Mouse (Mus musculus): ENCODE measurements around the gene Sult2a8.
"Not testable (repeated sequence)": the region's sequence is repeated elsewhere in the genome, so short reads cannot be mapped to it uniquely, and the experiment has no call there.

Sult2a8 gene

DNA sequence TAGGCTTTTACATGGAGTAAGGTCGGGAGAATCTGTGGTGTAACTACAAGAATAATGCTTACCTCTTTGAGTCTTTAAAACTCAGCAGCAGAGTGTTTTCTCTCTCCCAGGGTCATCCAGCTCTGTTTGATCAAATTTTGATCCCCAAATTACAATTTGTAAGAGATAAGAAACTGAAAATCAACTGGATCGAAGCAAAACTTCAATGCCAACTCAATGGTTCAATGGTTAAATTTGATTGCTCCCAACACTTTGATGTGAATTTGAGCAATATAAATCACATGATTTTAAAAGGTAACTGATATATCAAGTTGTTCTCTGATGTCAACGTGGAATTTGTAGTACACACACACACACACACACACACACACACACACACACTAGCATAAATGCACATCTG lies at the start of gene Sult2a8:
TSS of gene Sult2a8 (minus strand) at position 236 of the 400 bp plus-strand sequence.
- Histone ChIP-seq H3K4me1 (replicated peaks; ENCODE audit: low read depth, low read length) (no peaks in the 10 kb centered on the region), H3K36me3 (ENCODE audit: insufficient read depth, low read length) (no peaks in the 10 kb centered on the region), H3K9me3 (ENCODE audit: low read length) (peaks cover 9% of the 10 kb centered on the region), H3K4me3 (replicated peaks; ENCODE audit: low read length) (no peak within 1 kb of the TSS), H3K27me3 (ENCODE audit: insufficient read depth, low read length) (no peaks in the 10 kb centered on the region)
- no peak for TF ChIP-seq NANOG (IDR thresholded peaks at IDR 0.05; ENCODE audit: borderline replicate concordance, low read length)
- TF ChIP-seq CTCF (conservative IDR thresholded peaks at IDR 0.05; ENCODE audit: low read length) = no peak
- TF ChIP-seq POU5F1 (IDR thresholded peaks at IDR 0.05; ENCODE audit: borderline replicate concordance, low read length) = no peak

GRCm38 (mm10) chr7:14494130-14494529 lies 47.6 kb upstream of the Sult2a8 start, which contains the start of gene Sult2a7:
Gene Sult2a7, minus strand, starts transcription at chr7:14494230.
- Histone ChIP-seq H3K36me3 (ENCODE audit: insufficient read depth, low read length) (no peaks in the 10 kb centered on the region), H3K27me3 (ENCODE audit: insufficient read depth, low read length) (no peaks in the 10 kb centered on the region), H3K9me3 (ENCODE audit: low read length) (no peaks in the 10 kb centered on the region), H3K4me3 (replicated peaks; ENCODE audit: low read length) (no peak within 1 kb of the TSS), H3K4me1 (replicated peaks; ENCODE audit: low read depth, low read length) (no peaks in the 10 kb centered on the region)
- TF ChIP-seq CTCF (conservative IDR thresholded peaks at IDR 0.05; ENCODE audit: low read length) (no peak), NANOG (IDR thresholded peaks at IDR 0.05; ENCODE audit: borderline replicate concordance, low read length) (no peak), POU5F1 (IDR thresholded peaks at IDR 0.05; ENCODE audit: borderline replicate concordance, low read length) (no peak)

DNA sequence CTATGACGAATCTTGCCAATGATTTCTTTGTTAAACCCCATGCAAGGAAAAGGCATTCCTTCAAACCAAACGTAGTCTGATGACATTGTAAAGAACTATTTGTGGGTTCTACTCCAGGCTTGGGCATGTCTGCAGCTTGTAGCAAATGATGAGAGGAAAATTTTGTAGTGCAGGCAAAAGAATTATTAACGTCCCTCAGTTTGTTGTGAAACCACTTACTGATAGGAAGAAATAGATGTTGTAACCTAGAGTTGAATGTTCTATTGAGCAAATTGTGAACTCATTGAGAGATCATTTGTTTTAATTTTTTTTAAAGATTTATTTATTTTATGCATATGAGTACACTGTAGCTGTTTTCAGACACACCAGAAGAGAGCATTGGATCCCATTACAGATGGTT lies 46.3 kb upstream of the Sult2a8 start:
- Histone ChIP-seq H3K27me3 (ENCODE audit: insufficient read depth, low read length) (no peaks in the 10 kb centered on the region), H3K9me3 (ENCODE audit: low read length) (no peaks in the 10 kb centered on the region), H3K4me1 (replicated peaks; ENCODE audit: low read depth, low read length) (no peaks in the 10 kb centered on the region), H3K36me3 (ENCODE audit: insufficient read depth, low read length) (no peaks in the 10 kb centered on the region), H3K4me3 (replicated peaks; ENCODE audit: low read length) (no peak overlapping the region)
- TF ChIP-seq POU5F1 (IDR thresholded peaks at IDR 0.05; ENCODE audit: borderline replicate concordance, low read length) (no peak), CTCF (conservative IDR thresholded peaks at IDR 0.05; ENCODE audit: low read length) (no peak), NANOG (IDR thresholded peaks at IDR 0.05; ENCODE audit: borderline replicate concordance, low read length) (no peak)

GRCm38 (mm10) chr7:14439581-14439980 lies 7.0 kb downstream of the Sult2a8 start:
- Histone ChIP-seq H3K9me3 (ENCODE audit: low read length) (peaks cover 9% of the 10 kb centered on the region), H3K4me3 (replicated peaks; ENCODE audit: low read length) (no peak overlapping the region), H3K27me3 (ENCODE audit: insufficient read depth, low read length) (no peaks in the 10 kb centered on the region), H3K36me3 (ENCODE audit: insufficient read depth, low read length) (no peaks in the 10 kb centered on the region), H3K4me1 (replicated peaks; ENCODE audit: low read depth, low read length) (no peaks in the 10 kb centered on the region)
- TF ChIP-seq NANOG (IDR thresholded peaks at IDR 0.05; ENCODE audit: borderline replicate concordance, low read length) = no peak
- no peak for TF ChIP-seq CTCF (conservative IDR thresholded peaks at IDR 0.05; ENCODE audit: low read length)
- TF ChIP-seq POU5F1 (IDR thresholded peaks at IDR 0.05; ENCODE audit: borderline replicate concordance, low read length) = no peak

GRCm38 (mm10) chr7:14438484-14438883 lies 8.1 kb downstream of the Sult2a8 start:
- no peak for TF ChIP-seq POU5F1 (IDR thresholded peaks at IDR 0.05; ENCODE audit: borderline replicate concordance, low read length)
- TF ChIP-seq CTCF (conservative IDR thresholded peaks at IDR 0.05; ENCODE audit: low read length) = no peak
- no peak for TF ChIP-seq NANOG (IDR thresholded peaks at IDR 0.05; ENCODE audit: borderline replicate concordance, low read length)
- Histone ChIP-seq H3K36me3 (ENCODE audit: insufficient read depth, low read length) (no peaks in the 10 kb centered on the region), H3K9me3 (ENCODE audit: low read length) (peaks cover 2% of the 10 kb centered on the region; the same call in 1 of the 2 replicates), H3K27me3 (ENCODE audit: insufficient read depth, low read length) (no peaks in the 10 kb centered on the region), H3K4me1 (replicated peaks; ENCODE audit: low read depth, low read length) (no peaks in the 10 kb centered on the region), H3K4me3 (replicated peaks; ENCODE audit: low read length) (no peak overlapping the region)

DNA sequence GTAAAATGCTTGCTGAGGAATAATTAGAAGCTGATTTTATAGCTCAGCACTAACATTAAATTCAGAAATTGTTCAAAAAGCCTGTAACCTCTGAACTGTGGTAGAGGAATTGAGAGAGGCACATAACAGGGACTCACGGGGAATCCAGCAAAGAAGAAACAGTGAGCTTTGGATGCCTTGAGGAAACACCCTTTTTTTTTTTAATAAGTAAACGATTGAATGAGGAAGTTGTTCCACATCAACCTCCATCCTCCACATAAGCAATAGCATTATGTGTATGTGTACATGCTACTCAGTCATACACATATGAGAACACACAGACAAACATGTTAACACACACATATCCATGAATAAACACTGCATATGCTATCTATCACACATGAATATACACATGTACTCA lies 8.5 kb downstream of the Sult2a8 start:
- Histone ChIP-seq H3K27me3 (ENCODE audit: insufficient read depth, low read length) (no peaks in the 10 kb centered on the region), H3K4me3 (replicated peaks; ENCODE audit: low read length) (no peak overlapping the region), H3K36me3 (ENCODE audit: insufficient read depth, low read length) (no peaks in the 10 kb centered on the region), H3K4me1 (replicated peaks; ENCODE audit: low read depth, low read length) (no peaks in the 10 kb centered on the region), H3K9me3 (ENCODE audit: low read length) (no peaks in the 10 kb centered on the region; the same call in 1 of the 2 replicates)
- TF ChIP-seq POU5F1 (IDR thresholded peaks at IDR 0.05; ENCODE audit: borderline replicate concordance, low read length) = no peak
- TF ChIP-seq NANOG (IDR thresholded peaks at IDR 0.05; ENCODE audit: borderline replicate concordance, low read length) = no peak
- no peak for TF ChIP-seq CTCF (conservative IDR thresholded peaks at IDR 0.05; ENCODE audit: low read length)

DNA sequence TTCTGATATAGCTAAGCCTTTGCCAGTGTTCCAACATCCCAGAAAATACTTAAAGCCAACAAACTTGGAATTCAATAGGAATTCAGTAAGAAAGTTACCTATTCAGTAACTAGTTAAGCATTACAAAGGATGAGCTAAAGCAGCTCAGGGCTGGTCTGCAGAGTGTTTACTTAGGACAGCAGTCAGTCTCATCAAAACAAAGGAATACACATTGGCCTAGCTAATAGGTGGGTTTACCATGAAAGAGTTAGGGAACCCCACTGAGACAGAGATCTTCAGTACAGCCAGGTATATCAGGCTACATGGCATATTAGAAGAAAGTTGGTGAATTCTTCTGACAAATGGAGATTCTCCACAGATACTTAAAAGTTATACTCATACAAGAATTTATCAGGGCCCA lies 47.2 kb downstream of the Sult2a8 start:
- H3K4me1 ChIP-seq (replicated peaks; ENCODE audit: low read depth, low read length); H3K36me3 ChIP-seq (ENCODE audit: insufficient read depth, low read length); H3K9me3 ChIP-seq (ENCODE audit: low read length): not testable (repeated sequence)

DNA sequence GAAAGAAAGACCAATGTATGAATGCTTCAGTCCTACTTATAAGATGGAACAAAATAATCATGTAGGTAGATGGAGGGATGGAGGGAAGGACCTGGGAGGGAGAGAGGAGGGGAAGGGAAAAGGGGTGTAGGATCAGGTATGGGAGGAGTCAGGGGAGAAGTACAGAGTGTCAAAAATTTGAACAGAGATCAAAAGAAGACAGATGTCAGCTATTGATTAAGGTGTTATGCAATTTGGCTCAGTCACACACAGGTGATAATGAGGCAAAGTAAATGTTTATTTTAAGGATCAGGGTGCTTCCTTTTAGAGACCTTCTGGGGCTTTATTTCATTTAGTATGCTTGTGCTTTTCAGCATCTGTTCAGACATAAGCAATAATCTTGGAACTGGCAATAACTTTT lies 50.1 kb downstream of the Sult2a8 start:
- TF ChIP-seq NANOG (IDR thresholded peaks at IDR 0.05; ENCODE audit: borderline replicate concordance, low read length) (no peak), CTCF (conservative IDR thresholded peaks at IDR 0.05; ENCODE audit: low read length) (no peak), POU5F1 (IDR thresholded peaks at IDR 0.05; ENCODE audit: borderline replicate concordance, low read length) (no peak)
- Histone ChIP-seq H3K36me3 (ENCODE audit: insufficient read depth, low read length) (no peaks in the 10 kb centered on the region), H3K9me3 (ENCODE audit: low read length) (peaks cover 7% of the 10 kb centered on the region), H3K27me3 (ENCODE audit: insufficient read depth, low read length) (no peaks in the 10 kb centered on the region), H3K4me1 (replicated peaks; ENCODE audit: low read depth, low read length) (peaks cover 4% of the 10 kb centered on the region), H3K4me3 (replicated peaks; ENCODE audit: low read length) (no peak overlapping the region)

More for the DNA sequence above, 47.2 kb downstream of the Sult2a8 start:
- H3K4me3 ChIP-seq (replicated peaks; ENCODE audit: low read length); H3K27me3 ChIP-seq (ENCODE audit: insufficient read depth, low read length): not testable (repeated sequence)
- TF ChIP-seq NANOG (IDR thresholded peaks at IDR 0.05; ENCODE audit: borderline replicate concordance, low read length) = peak; percentile 86

Data from E14TG2a.4 (cell line).